Mouse (Mus musculus): Measurements from ENCODE around the gene Bean1. TPM values are rescaled to one million over a fixed set of nuclear protein-coding genes. Genes with fewer than 3 reads are reported as not detected.
"Not testable (repeated sequence)": the region's sequence is repeated elsewhere in the genome, so short reads cannot be mapped to it uniquely, and the experiment has no call there.

Gene Bean1
- total and polyA plus RNA-seq, 3 experiments, result not detected

- Histone ChIP-seq H3K4me3 (ENCODE audit: control insufficient read depth in 1 of 2, insufficient read depth in 1 of 2, low read depth in 2 of 2, low read length in 2 of 2) (no peak overlapping the region), H3K36me3 (ENCODE audit: control insufficient read depth in 1 of 2, insufficient read depth in 2 of 2, low read length in 2 of 2) (peaks cover 2 to 13% of the 10 kb centered on the region in 2 experiments; a peak in 3 of 4 replicates), H3K27me3 (ENCODE audit: control insufficient read depth in 1 of 2, insufficient read depth in 2 of 2, low read length in 2 of 2) (no peaks in the 10 kb centered on the region), H3K27ac (ENCODE audit: control insufficient read depth, low read depth, low read length) (no peak overlapping the region), H3K79me2 (ENCODE audit: control insufficient read depth, insufficient read depth, low read length, poor library complexity) (peaks cover 2% of the 10 kb centered on the region), H3K9me3 (replicated peaks; ENCODE audit: insufficient read depth, low read length) (no peaks in the 10 kb centered on the region), H3K9ac (ENCODE audit: control insufficient read depth, low read depth, low read length, poor library complexity, severe bottlenecking) (no peak overlapping the region), H3K4me1 (ENCODE audit: control insufficient read depth in 1 of 2, insufficient read depth in 2 of 2, low read length in 2 of 2) (peaks cover 4 to 17% of the 10 kb centered on the region in 2 experiments)
- TF ChIP-seq SMC3 (IDR thresholded peaks at IDR 0.05; ENCODE audit: low read depth, low read length) (peak; percentile 64), RAD21 (IDR thresholded peaks at IDR 0.05; ENCODE audit: low read depth, low read length) (peak; percentile 42), MXI1 (IDR thresholded peaks at IDR 0.05; ENCODE audit: low read depth, low read length) (no peak), ZC3H11A (IDR thresholded peaks at IDR 0.05; ENCODE audit: low read depth, low read length) (peak; percentile 25; the same call in 1 of the 2 replicates), CTCF (IDR thresholded peaks at IDR 0.05 in 2 of 3, conservative IDR thresholded peaks at IDR 0.05 in 1 of 3; ENCODE audit: control insufficient read depth in 1 of 3, insufficient read depth in 1 of 3, low read depth in 2 of 3, low read length in 3 of 3, poor library complexity in 1 of 3, severe bottlenecking in 1 of 3) (peak; percentile 70 to 83 (median 78))
- DNase-seq (ENCODE audit: low read depth, low spot score), result peak; percentile 67
Measured at GRCm38 (mm10) chr8:104253016-104253415, 82.8 kb downstream of the Bean1 start.

- H3K27me3 ChIP-seq (ENCODE audit: control insufficient read depth in 1 of 2, insufficient read depth in 2 of 2, low read length in 2 of 2); H3K4me1 ChIP-seq (ENCODE audit: control insufficient read depth in 1 of 2, insufficient read depth in 2 of 2, low read length in 2 of 2); H3K79me2 ChIP-seq (ENCODE audit: control insufficient read depth, insufficient read depth, low read length, poor library complexity); H3K27ac ChIP-seq (ENCODE audit: control insufficient read depth, low read depth, low read length); H3K9ac ChIP-seq (ENCODE audit: control insufficient read depth, low read depth, low read length, poor library complexity, severe bottlenecking); H3K36me3 ChIP-seq (ENCODE audit: control insufficient read depth in 1 of 2, insufficient read depth in 2 of 2, low read length in 2 of 2); DNase-seq (ENCODE audit: low read depth, low spot score); H3K9me3 ChIP-seq (replicated peaks; ENCODE audit: insufficient read depth, low read length); H3K4me3 ChIP-seq (ENCODE audit: control insufficient read depth in 1 of 2, insufficient read depth in 1 of 2, low read depth in 2 of 2, low read length in 2 of 2): not testable (repeated sequence)
Measured at GRCm38 (mm10) chr8:104261802-104262201, 91.6 kb downstream of the Bean1 start.

- not testable (repeated sequence) for H3K27ac ChIP-seq (ENCODE audit: control insufficient read depth, low read depth, low read length); H3K4me3 ChIP-seq (ENCODE audit: control insufficient read depth in 1 of 2, insufficient read depth in 1 of 2, low read depth in 2 of 2, low read length in 2 of 2); H3K9ac ChIP-seq (ENCODE audit: control insufficient read depth, low read depth, low read length, poor library complexity, severe bottlenecking); H3K9me3 ChIP-seq (replicated peaks; ENCODE audit: insufficient read depth, low read length); H3K36me3 ChIP-seq (ENCODE audit: control insufficient read depth in 1 of 2, insufficient read depth in 2 of 2, low read length in 2 of 2); DNase-seq (ENCODE audit: low read depth, low spot score); H3K79me2 ChIP-seq (ENCODE audit: control insufficient read depth, insufficient read depth, low read length, poor library complexity); H3K27me3 ChIP-seq (ENCODE audit: control insufficient read depth in 1 of 2, insufficient read depth in 2 of 2, low read length in 2 of 2); H3K4me1 ChIP-seq (ENCODE audit: control insufficient read depth in 1 of 2, insufficient read depth in 2 of 2, low read length in 2 of 2)
Measured at GRCm38 (mm10) chr8:104264271-104264935, 94.2 kb downstream of the Bean1 start.

- H3K4me3 ChIP-seq (ENCODE audit: control insufficient read depth in 1 of 2, insufficient read depth in 1 of 2, low read depth in 2 of 2, low read length in 2 of 2), result no peak overlapping the region
- no peaks in the 10 kb centered on the region for H3K79me2 ChIP-seq (ENCODE audit: control insufficient read depth, insufficient read depth, low read length, poor library complexity)
- no peaks in the 10 kb centered on the region for H3K36me3 ChIP-seq (ENCODE audit: control insufficient read depth in 1 of 2, insufficient read depth in 2 of 2, low read length in 2 of 2)
- H3K9me3 ChIP-seq (replicated peaks; ENCODE audit: insufficient read depth, low read length), result no peaks in the 10 kb centered on the region
- no peak overlapping the region for H3K27ac ChIP-seq (ENCODE audit: control insufficient read depth, low read depth, low read length)
- no peak overlapping the region for H3K9ac ChIP-seq (ENCODE audit: control insufficient read depth, low read depth, low read length, poor library complexity, severe bottlenecking)
- no peaks in the 10 kb centered on the region for H3K27me3 ChIP-seq (ENCODE audit: control insufficient read depth in 1 of 2, insufficient read depth in 2 of 2, low read length in 2 of 2)
- no peak for DNase-seq (ENCODE audit: low read depth, low spot score)
- no peaks in the 10 kb centered on the region for H3K4me1 ChIP-seq (ENCODE audit: control insufficient read depth in 1 of 2, insufficient read depth in 2 of 2, low read length in 2 of 2)
- TF ChIP-seq USF1 (IDR thresholded peaks at IDR 0.05; ENCODE audit: low read depth, low read length) (no peak), TAL1 (IDR thresholded peaks at IDR 0.05; ENCODE audit: low read length) (no peak), HCFC1 (IDR thresholded peaks at IDR 0.05; ENCODE audit: low read depth, low read length) (no peak), ELF1 (IDR thresholded peaks at IDR 0.05; ENCODE audit: low read depth, low read length) (no peak), GATA1 (IDR thresholded peaks at IDR 0.05; ENCODE audit: low read depth, low read length) (no peak), MYC (IDR thresholded peaks at IDR 0.05; ENCODE audit: low read depth, low read length) (no peak), NELFE (IDR thresholded peaks at IDR 0.05; ENCODE audit: low read depth, low read length) (no peak), KAT2A (conservative IDR thresholded peaks at IDR 0.05; ENCODE audit: low read depth, low read length) (no peak), POLR2A (IDR thresholded peaks at IDR 0.05; ENCODE audit: control insufficient read depth in 1 of 2, insufficient read depth in 1 of 2, low read depth in 1 of 2, low read length in 2 of 2, poor library complexity in 1 of 2) (no peak), CHD1 (IDR thresholded peaks at IDR 0.05; ENCODE audit: low read depth, low read length) (no peak), SIN3A (IDR thresholded peaks at IDR 0.05; ENCODE audit: low read length) (no peak), JUND (IDR thresholded peaks at IDR 0.05; ENCODE audit: low read depth, low read length) (no peak), EP300 (IDR thresholded peaks at IDR 0.05; ENCODE audit: low read depth in 1 of 2, low read length in 2 of 2) (no peak), CHD2 (IDR thresholded peaks at IDR 0.05; ENCODE audit: low read length) (no peak), RAD21 (IDR thresholded peaks at IDR 0.05; ENCODE audit: low read depth, low read length) (no peak), TBP (IDR thresholded peaks at IDR 0.05; ENCODE audit: low read depth, low read length) (no peak), CTCF (IDR thresholded peaks at IDR 0.05 in 2 of 3, conservative IDR thresholded peaks at IDR 0.05 in 1 of 3; ENCODE audit: control insufficient read depth in 1 of 3, insufficient read depth in 1 of 3, low read depth in 2 of 3, low read length in 3 of 3, poor library complexity in 1 of 3, severe bottlenecking in 1 of 3) (no peak)
Measured at GRCm38 (mm10) chr8:104268368-104268767, 98.1 kb downstream of the Bean1 start.
